Mouse (Mus musculus): ENCODE data around the gene Spg11. TPM values are rescaled to one million over a fixed set of nuclear protein-coding genes. Genes with fewer than 3 reads are reported as not detected.
"Not testable (repeated sequence)": the region's sequence is repeated elsewhere in the genome, so short reads cannot be mapped to it uniquely, and the experiment has no call there.

The Spg11 gene
- polyA plus RNA-seq, 1 experiment from 2014 or later = 17.9 TPM

GRCm38 (mm10) chr2:122097686-122098085 lies 20.5 kb downstream of the Spg11 start:
- H3K36me3 ChIP-seq (ENCODE audit: control insufficient read depth, insufficient read depth, low read length); H3K27me3 ChIP-seq (ENCODE audit: control insufficient read depth, insufficient read depth, low read length); DNase-seq (ENCODE audit: low spot score); H3K4me2 ChIP-seq (ENCODE audit: low read depth, low read length, severe bottlenecking); ATAC-seq (replicated peaks; ENCODE audit: low FRiP score); H3K4me1 ChIP-seq (replicated peaks; ENCODE audit: control insufficient read depth, insufficient read depth, low read length); H3K9me3 ChIP-seq (ENCODE audit: control insufficient read depth, low read length); H3K27ac ChIP-seq (ENCODE audit: low read depth, low read length); H3K4me3 ChIP-seq (ENCODE audit: low read depth, low read length); H3K9ac ChIP-seq (ENCODE audit: low read length): not testable (repeated sequence)
- WGBS = 84% methylated on average over 5 of the region's 5 CpGs

- no peak overlapping the region for H3K27ac ChIP-seq (ENCODE audit: low read depth, low read length)
- 98% methylated on average over 4 of the region's 4 CpGs for WGBS
- DNase-seq (ENCODE audit: low spot score) (no peak), ATAC-seq (replicated peaks; ENCODE audit: low FRiP score) (no peak)
- no peaks in the 10 kb centered on the region for H3K27me3 ChIP-seq (ENCODE audit: control insufficient read depth, insufficient read depth, low read length)
- H3K9me3 ChIP-seq (ENCODE audit: control insufficient read depth, low read length) = no peaks in the 10 kb centered on the region
- no peak overlapping the region for H3K9ac ChIP-seq (ENCODE audit: low read length)
- no peak overlapping the region for H3K4me3 ChIP-seq (ENCODE audit: low read depth, low read length)
- no peaks in the 10 kb centered on the region for H3K4me1 ChIP-seq (replicated peaks; ENCODE audit: control insufficient read depth, insufficient read depth, low read length)
- peaks cover 3% of the 10 kb centered on the region; the same call in 1 of the 2 replicates for H3K36me3 ChIP-seq (ENCODE audit: control insufficient read depth, insufficient read depth, low read length)
- H3K4me2 ChIP-seq (ENCODE audit: low read depth, low read length, severe bottlenecking) = no peak overlapping the region
Observed at GRCm38 (mm10) chr2:122093844-122094243, 24.3 kb downstream of the Spg11 start.

GRCm38 (mm10) chr2:122086446-122086845 lies 31.7 kb downstream of the Spg11 start:
- H3K27ac ChIP-seq (ENCODE audit: low read depth, low read length) = no peak overlapping the region
- no peaks in the 10 kb centered on the region for H3K9me3 ChIP-seq (ENCODE audit: control insufficient read depth, low read length)
- no peak overlapping the region for H3K4me2 ChIP-seq (ENCODE audit: low read depth, low read length, severe bottlenecking)
- H3K36me3 ChIP-seq (ENCODE audit: control insufficient read depth, insufficient read depth, low read length) = peaks cover 2% of the 10 kb centered on the region; the same call in 1 of the 2 replicates
- no peak for DNase-seq (ENCODE audit: low spot score)
- H3K9ac ChIP-seq (ENCODE audit: low read length) = no peak overlapping the region
- WGBS = 97% methylated on average over 4 of the region's 4 CpGs
- no peaks in the 10 kb centered on the region for H3K4me1 ChIP-seq (replicated peaks; ENCODE audit: control insufficient read depth, insufficient read depth, low read length)
- no peak overlapping the region for H3K4me3 ChIP-seq (ENCODE audit: low read depth, low read length)
- ATAC-seq (replicated peaks; ENCODE audit: low FRiP score) = no peak
- no peaks in the 10 kb centered on the region for H3K27me3 ChIP-seq (ENCODE audit: control insufficient read depth, insufficient read depth, low read length)

GRCm38 (mm10) chr2:122081728-122082456 lies 36.3 kb downstream of the Spg11 start:
- H3K27ac ChIP-seq (ENCODE audit: low read depth, low read length) = no peak overlapping the region
- WGBS = 73% methylated on average over 7 of the region's 7 CpGs
- no peak for ATAC-seq (replicated peaks; ENCODE audit: low FRiP score)
- H3K27me3 ChIP-seq (ENCODE audit: control insufficient read depth, insufficient read depth, low read length) = no peaks in the 10 kb centered on the region
- DNase-seq (ENCODE audit: low spot score) = no peak
- no peaks in the 10 kb centered on the region; the same call in 1 of the 2 replicates for H3K36me3 ChIP-seq (ENCODE audit: control insufficient read depth, insufficient read depth, low read length)
- no peaks in the 10 kb centered on the region for H3K9me3 ChIP-seq (ENCODE audit: control insufficient read depth, low read length)
- no peak overlapping the region for H3K4me3 ChIP-seq (ENCODE audit: low read depth, low read length)
- H3K9ac ChIP-seq (ENCODE audit: low read length) = no peak overlapping the region
- no peaks in the 10 kb centered on the region for H3K4me1 ChIP-seq (replicated peaks; ENCODE audit: control insufficient read depth, insufficient read depth, low read length)
- H3K4me2 ChIP-seq (ENCODE audit: low read depth, low read length, severe bottlenecking) = no peak overlapping the region

- no peak for ATAC-seq (replicated peaks; ENCODE audit: low FRiP score)
- no peaks in the 10 kb centered on the region for H3K4me1 ChIP-seq (replicated peaks; ENCODE audit: control insufficient read depth, insufficient read depth, low read length)
- no peak overlapping the region for H3K9ac ChIP-seq (ENCODE audit: low read length)
- no peaks in the 10 kb centered on the region; the same call in 1 of the 2 replicates for H3K36me3 ChIP-seq (ENCODE audit: control insufficient read depth, insufficient read depth, low read length)
- no peaks in the 10 kb centered on the region for H3K9me3 ChIP-seq (ENCODE audit: control insufficient read depth, low read length)
- H3K27me3 ChIP-seq (ENCODE audit: control insufficient read depth, insufficient read depth, low read length) = no peaks in the 10 kb centered on the region
- no peak overlapping the region for H3K4me3 ChIP-seq (ENCODE audit: low read depth, low read length)
- DNase-seq (ENCODE audit: low spot score) = peak; percentile 69
- H3K4me2 ChIP-seq (ENCODE audit: low read depth, low read length, severe bottlenecking) = no peak overlapping the region
- WGBS = 44% methylated on average over 5 of the region's 5 CpGs
- H3K27ac ChIP-seq (ENCODE audit: low read depth, low read length) = no peak overlapping the region
Observed at GRCm38 (mm10) chr2:122069922-122070321, 48.3 kb downstream of the Spg11 start.

- H3K27me3 ChIP-seq (ENCODE audit: control insufficient read depth, insufficient read depth, low read length) = no peaks in the 10 kb centered on the region
- no peaks in the 10 kb centered on the region for H3K9me3 ChIP-seq (ENCODE audit: control insufficient read depth, low read length)
- WGBS = 92% methylated on average over 6 of the region's 6 CpGs
- ATAC-seq (replicated peaks; ENCODE audit: low FRiP score) (no peak), DNase-seq (ENCODE audit: low spot score) (no peak)
- H3K27ac ChIP-seq (ENCODE audit: low read depth, low read length) = no peak overlapping the region
- H3K36me3 ChIP-seq (ENCODE audit: control insufficient read depth, insufficient read depth, low read length) = no peaks in the 10 kb centered on the region; the same call in 1 of the 2 replicates
- no peak overlapping the region for H3K9ac ChIP-seq (ENCODE audit: low read length)
- no peak overlapping the region for H3K4me3 ChIP-seq (ENCODE audit: low read depth, low read length)
- H3K4me1 ChIP-seq (replicated peaks; ENCODE audit: control insufficient read depth, insufficient read depth, low read length) = no peaks in the 10 kb centered on the region
- H3K4me2 ChIP-seq (ENCODE audit: low read depth, low read length, severe bottlenecking) = no peak overlapping the region
Observed at GRCm38 (mm10) chr2:122069144-122069912, 48.9 kb downstream of the Spg11 start.

GRCm38 (mm10) chr2:122066241-122066640 lies 51.9 kb downstream of the Spg11 start:
- no peaks in the 10 kb centered on the region for H3K36me3 ChIP-seq (ENCODE audit: control insufficient read depth, insufficient read depth, low read length)
- H3K4me1 ChIP-seq (replicated peaks; ENCODE audit: control insufficient read depth, insufficient read depth, low read length) = no peaks in the 10 kb centered on the region
- H3K4me2 ChIP-seq (ENCODE audit: low read depth, low read length, severe bottlenecking) = no peak overlapping the region
- ATAC-seq (replicated peaks; ENCODE audit: low FRiP score) (no peak), DNase-seq (ENCODE audit: low spot score) (no peak)
- 85% methylated on average over 8 of the region's 8 CpGs for WGBS
- H3K27me3 ChIP-seq (ENCODE audit: control insufficient read depth, insufficient read depth, low read length) = no peaks in the 10 kb centered on the region
- H3K9me3 ChIP-seq (ENCODE audit: control insufficient read depth, low read length) = no peaks in the 10 kb centered on the region
- H3K27ac ChIP-seq (ENCODE audit: low read depth, low read length) = no peak overlapping the region
- H3K4me3 ChIP-seq (ENCODE audit: low read depth, low read length) = no peak overlapping the region
- H3K9ac ChIP-seq (ENCODE audit: low read length) = no peak overlapping the region

GRCm38 (mm10) chr2:122065200-122065969 lies 52.8 kb downstream of the Spg11 start:
- Histone ChIP-seq H3K4me1 (replicated peaks; ENCODE audit: control insufficient read depth, insufficient read depth, low read length) (no peaks in the 10 kb centered on the region), H3K9ac (ENCODE audit: low read length) (no peak overlapping the region), H3K9me3 (ENCODE audit: control insufficient read depth, low read length) (no peaks in the 10 kb centered on the region), H3K4me2 (ENCODE audit: low read depth, low read length, severe bottlenecking) (no peak overlapping the region), H3K27ac (ENCODE audit: low read depth, low read length) (no peak overlapping the region), H3K36me3 (ENCODE audit: control insufficient read depth, insufficient read depth, low read length) (no peaks in the 10 kb centered on the region), H3K4me3 (ENCODE audit: low read depth, low read length) (no peak overlapping the region), H3K27me3 (ENCODE audit: control insufficient read depth, insufficient read depth, low read length) (no peaks in the 10 kb centered on the region)
- ATAC-seq (replicated peaks; ENCODE audit: low FRiP score) = no peak
- 55% methylated on average over 14 of the region's 14 CpGs for WGBS
- no peak for DNase-seq (ENCODE audit: low spot score)

Measured in forebrain, embryonic 11.5 days (tissue).